Mouse (Mus musculus) stomach, postnatal 0 days (tissue): ENCODE data around the gene Fgf11.

Source experiments
- CTCF ChIP-seq: IDR thresholded peaks from 2 replicates; pipeline ENCODE4 v1.5.1; 2016; ENCODE audit warnings: antibody characterized with exemption, low read depth, mild to moderate bottlenecking, moderate library complexity
- EP300 ChIP-seq: optimal IDR thresholded peaks from 2 replicates; pipeline ENCODE3; 2016; ENCODE audit warnings: antibody characterized with exemption

GRCm38 (mm10) chr11:69758971-69759721 lies 42.5 kb downstream of the Fgf11 start:
- no peak for TF ChIP-seq EP300
- no peak for TF ChIP-seq CTCF
